Mouse (Mus musculus) lung, postnatal 0 days (tissue): ENCODE measurements around the gene Esyt3. TPM values are rescaled to one million over a fixed set of nuclear protein-coding genes. Genes with fewer than 3 reads are reported as not detected.

Source experiments
- ATAC-seq: fragments of 200-750 bp; cut with Nextera tagmentation; 2 replicates; pipeline ENCODE4 v1.8.0; 2017; ENCODE audit warnings: moderate library complexity
- DNase-seq: peaks from one replicate; pipeline ENCODE4 v3.0.0-alpha.2; 2016; ENCODE audit warnings: low spot score
- H3K27ac ChIP-seq: fragments of 300-500 bp; sonication (generic); 2 replicates; pipeline ENCODE4 v1.5.1; 2014; ENCODE audit warnings: antibody characterized with exemption, mild to moderate bottlenecking, low read length, mixed read lengths
- H3K27me3 ChIP-seq: fragments of 300-500 bp; sonication (generic); replicated peaks from 2 replicates; pipeline ENCODE4 v1.6.1; 2014; ENCODE audit warnings: low read length, mixed read lengths; ENCODE audit not compliant: insufficient read depth
- H3K36me3 ChIP-seq: fragments of 300-500 bp; sonication (generic); 2 replicates; pipeline ENCODE4 v1.6.1; 2014; ENCODE audit warnings: low read length, mixed read lengths; ENCODE audit not compliant: insufficient read depth
- H3K4me1 ChIP-seq: fragments of 300-500 bp; sonication (generic); 2 replicates; pipeline ENCODE4 v1.6.1; 2014; ENCODE audit warnings: antibody characterized with exemption, low read depth, low read length, mixed read lengths; ENCODE audit not compliant: insufficient read depth
- H3K4me2 ChIP-seq: fragments of 300-500 bp; sonication (generic); replicated peaks from 2 replicates; pipeline ENCODE4 v1.6.1; 2014; ENCODE audit warnings: low read depth, mild to moderate bottlenecking, low read length, moderate library complexity, mixed read lengths
- H3K4me3 ChIP-seq: fragments of 300-500 bp; sonication (generic); 2 replicates; pipeline ENCODE4 v1.5.1; 2014; ENCODE audit warnings: low read depth, low read length
- H3K9ac ChIP-seq: fragments of 300-500 bp; sonication (generic); replicated peaks from 2 replicates; pipeline ENCODE4 v1.6.1; 2014; ENCODE audit warnings: low read depth, mild to moderate bottlenecking
- H3K9me3 ChIP-seq: fragments of 300-500 bp; sonication (generic); 2 replicates; pipeline ENCODE4 v1.6.1; 2016; ENCODE audit warnings: low read length, mixed read lengths
- CTCF ChIP-seq: IDR thresholded peaks from 2 replicates; pipeline ENCODE4 v1.5.1; 2016; ENCODE audit warnings: antibody characterized with exemption, mild to moderate bottlenecking
- EP300 ChIP-seq: IDR thresholded peaks from 2 replicates; pipeline ENCODE4 v1.6.1; 2016; ENCODE audit warnings: antibody characterized with exemption, mild to moderate bottlenecking, control low read depth
- WGBS: fragments of 180-500 bp; shearing (Covaris S2); extraction: QIAGEN DNeasy Blood & Tissue Kit; methylation state at CpG from one replicate; pipeline ENCODE4 v1.1.7; 2014; 5-methylcytosine and 5-hydroxymethylcytosine counted together
- polyA plus RNA-seq: library from polyadenylated mRNA; unstranded; fragments of >200 nt; fragmentation: Nextera tagmentation; extraction: Ambion mirVana; gene quantifications from 2 replicates; pipeline ENCODE4 v1.2.1, GENCODE M21; 2015

Gene Esyt3
- polyA plus RNA-seq, 1 experiment from 2014 or later, result 1.3 TPM

GRCm38 (mm10) chr9:99379194-99379593, 20.8 kb upstream of the Esyt3 start:
- H3K27me3 ChIP-seq, result no peaks in the 10 kb centered on the region
- no peak overlapping the region for H3K9ac ChIP-seq
- H3K9me3 ChIP-seq, result no peaks in the 10 kb centered on the region
- no peak for TF ChIP-seq EP300
- no peak for TF ChIP-seq CTCF
- no peak for ATAC-seq
- WGBS, result 50% methylated on average over 5 of the region's 5 CpGs
- no peak overlapping the region for H3K4me3 ChIP-seq
- no peak overlapping the region for H3K4me2 ChIP-seq
- H3K36me3 ChIP-seq, result no peaks in the 10 kb centered on the region
- DNase-seq, result no peak
- no peaks in the 10 kb centered on the region for H3K4me1 ChIP-seq
- no peak overlapping the region for H3K27ac ChIP-seq

- Histone ChIP-seq H3K4me2 (no peak overlapping the region), H3K27ac (no peak overlapping the region), H3K36me3 (no peaks in the 10 kb centered on the region), H3K4me3 (no peak overlapping the region), H3K27me3 (no peaks in the 10 kb centered on the region), H3K9me3 (no peaks in the 10 kb centered on the region), H3K4me1 (no peaks in the 10 kb centered on the region), H3K9ac (no peak overlapping the region)
- ATAC-seq (no peak), DNase-seq (peak; percentile 60)
- WGBS, result 5% methylated on average over 14 of the region's 14 CpGs
- no peak for TF ChIP-seq EP300
- peak; percentile 86 for TF ChIP-seq CTCF
Observed at GRCm38 (mm10) chr9:99376591-99377418, 18.4 kb upstream of the Esyt3 start.

- WGBS, result 80% methylated on average over 7 of the region's 7 CpGs
- H3K9me3 ChIP-seq, result no peaks in the 10 kb centered on the region
- H3K9ac ChIP-seq, result no peak overlapping the region
- no peak overlapping the region for H3K4me2 ChIP-seq
- H3K36me3 ChIP-seq, result no peaks in the 10 kb centered on the region
- DNase-seq (no peak), ATAC-seq (no peak)
- no peak for TF ChIP-seq EP300
- no peak for TF ChIP-seq CTCF
- no peaks in the 10 kb centered on the region for H3K27me3 ChIP-seq
- H3K4me1 ChIP-seq, result no peaks in the 10 kb centered on the region
- H3K4me3 ChIP-seq, result no peak overlapping the region
- no peak overlapping the region for H3K27ac ChIP-seq
Observed at GRCm38 (mm10) chr9:99368431-99368830, 10.1 kb upstream of the Esyt3 start.

GRCm38 (mm10) chr9:99365906-99366305, 7.5 kb upstream of the Esyt3 start:
- no peaks in the 10 kb centered on the region for H3K9me3 ChIP-seq
- no peaks in the 10 kb centered on the region for H3K27me3 ChIP-seq
- no peak for ATAC-seq
- no peaks in the 10 kb centered on the region for H3K4me1 ChIP-seq
- no peak overlapping the region for H3K4me3 ChIP-seq
- H3K4me2 ChIP-seq, result no peak overlapping the region
- DNase-seq, result no peak
- H3K9ac ChIP-seq, result no peak overlapping the region
- whole genome bisulfite sequencing, result 54% methylated on average over 3 of the region's 3 CpGs
- no peak overlapping the region for H3K27ac ChIP-seq
- no peak for TF ChIP-seq EP300
- TF ChIP-seq CTCF, result no peak
- no peaks in the 10 kb centered on the region for H3K36me3 ChIP-seq

- ATAC-seq, result no peak
- Histone ChIP-seq H3K27me3 (peaks cover 5% of the 10 kb centered on the region), H3K36me3 (no peaks in the 10 kb centered on the region), H3K4me2 (no peak overlapping the region), H3K27ac (no peak overlapping the region), H3K9me3 (no peaks in the 10 kb centered on the region), H3K9ac (no peak overlapping the region), H3K4me1 (no peaks in the 10 kb centered on the region; the same call in 1 of the 2 replicates), H3K4me3 (no peak overlapping the region)
- WGBS, result 51% methylated on average over 8 of the region's 8 CpGs
- no peak for DNase-seq
- no peak for TF ChIP-seq EP300
Observed at GRCm38 (mm10) chr9:99363076-99363475, 4.7 kb upstream of the Esyt3 start.

- TF ChIP-seq EP300, result no peak
- TF ChIP-seq CTCF, result no peak
- ATAC-seq, result no peak
- no peak overlapping the region for H3K9ac ChIP-seq
- no peak overlapping the region for H3K4me3 ChIP-seq
- H3K9me3 ChIP-seq, result no peaks in the 10 kb centered on the region
- H3K36me3 ChIP-seq, result no peaks in the 10 kb centered on the region
- H3K27ac ChIP-seq, result no peak overlapping the region
- H3K4me2 ChIP-seq, result no peak overlapping the region
- 70% methylated on average over 9 of the region's 9 CpGs for WGBS
- no peak for DNase-seq
- H3K4me1 ChIP-seq, result peaks cover 4% of the 10 kb centered on the region; the same call in 1 of the 2 replicates
- peaks cover 9% of the 10 kb centered on the region for H3K27me3 ChIP-seq
Observed at GRCm38 (mm10) chr9:99361946-99362345, 3.6 kb upstream of the Esyt3 start.
